Mouse (Mus musculus) brain, embryonic 14.5 days (tissue): ENCODE data around the gene Edc4. TPM values are rescaled to one million over a fixed set of nuclear protein-coding genes. Genes with fewer than 3 reads are reported as not detected.

Experiments
- DNase-seq: peaks from one replicate; pipeline ENCODE4 v3.0.0-alpha.2; 2011; ENCODE audit warnings: low read depth
- CTCF ChIP-seq: fragments of 200-500 bp; IDR thresholded peaks from 2 replicates; pipeline ENCODE4 v1.5.1; 2012; ENCODE audit warnings: inconsistent platforms, mild to moderate bottlenecking, moderate library complexity, borderline replicate concordance; ENCODE audit not compliant: insufficient read depth, insufficient read length; ENCODE audit errors: extremely low read depth
- POLR2A ChIP-seq: fragments of 200-500 bp; IDR thresholded peaks from 2 replicates; pipeline ENCODE4 v1.6.1; 2012; ENCODE audit warnings: mild to moderate bottlenecking, inconsistent platforms, borderline replicate concordance; ENCODE audit not compliant: poor library complexity, insufficient read depth, insufficient read length, severe bottlenecking; ENCODE audit errors: extremely low read depth
- polyA plus RNA-seq: library from polyadenylated mRNA; depleted of rRNA; stranded (reverse); fragments of >200 nt; gene quantifications from 2 replicates; pipeline ENCODE4 v1.2.3, GENCODE M21; 2012

Gene Edc4
- polyA plus RNA-seq, 1 experiment: 85.4 TPM

DNA sequence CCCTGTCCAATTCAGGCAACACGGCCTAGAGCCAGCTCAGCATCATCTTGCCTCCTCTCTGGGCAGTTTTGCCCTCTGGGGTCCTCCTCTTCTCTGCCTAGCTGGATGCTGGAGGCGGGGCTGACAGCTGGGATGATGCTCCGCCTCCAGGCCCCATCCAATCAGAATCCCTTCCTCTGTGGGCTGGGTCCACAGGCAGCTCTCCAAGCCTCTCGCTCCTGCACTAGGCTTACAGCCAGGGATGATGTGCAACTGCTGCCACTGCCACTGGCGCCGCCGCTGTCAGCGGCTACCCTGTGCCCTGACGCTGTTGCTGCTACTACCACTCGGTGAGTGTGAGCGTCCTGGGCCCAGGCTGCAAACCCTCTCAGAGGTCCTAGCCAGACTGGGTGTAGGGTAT lies 12.7 kb downstream of the Edc4 start, which contains the start of gene Nrn1l:
TSS of gene Nrn1l (plus strand) at position 229 of the 400 bp plus-strand sequence.
- TF ChIP-seq POLR2A (no peak), CTCF (no peak)
- peak; percentile 89 for DNase-seq

DNA sequence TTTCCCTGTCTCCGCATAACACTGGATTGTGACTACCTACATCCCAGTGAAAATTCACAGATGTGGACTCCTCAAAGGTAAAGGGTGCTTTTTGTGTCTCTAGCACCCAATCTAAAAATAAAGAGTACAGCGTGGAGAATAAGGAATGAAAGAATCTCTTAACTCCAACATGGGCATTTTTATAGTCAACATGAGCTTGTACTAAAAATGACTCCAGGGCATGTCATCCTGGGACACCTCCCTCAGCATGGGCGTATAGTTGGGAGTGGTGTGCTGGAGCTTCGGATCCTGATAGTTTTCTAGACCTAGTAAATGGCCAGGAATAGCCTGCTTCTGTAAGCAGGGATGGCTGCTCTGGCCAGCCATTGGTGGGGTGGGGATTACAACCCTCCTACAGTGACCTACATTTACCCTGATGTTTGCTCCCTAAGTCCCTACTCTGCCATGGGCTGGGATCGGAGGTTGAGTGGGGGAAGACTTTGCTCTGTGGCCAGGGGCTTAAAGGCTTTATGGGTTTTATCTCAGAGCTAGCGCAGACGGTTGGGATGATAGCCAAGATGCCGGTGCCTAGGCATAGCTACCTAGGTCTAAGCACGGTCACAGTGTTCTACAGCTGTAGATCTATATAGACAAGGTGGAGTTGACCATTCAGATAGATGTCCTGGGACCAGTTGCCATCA lies 17.3 kb downstream of the Edc4 start:
- TF ChIP-seq CTCF (no peak), POLR2A (no peak)

DNA sequence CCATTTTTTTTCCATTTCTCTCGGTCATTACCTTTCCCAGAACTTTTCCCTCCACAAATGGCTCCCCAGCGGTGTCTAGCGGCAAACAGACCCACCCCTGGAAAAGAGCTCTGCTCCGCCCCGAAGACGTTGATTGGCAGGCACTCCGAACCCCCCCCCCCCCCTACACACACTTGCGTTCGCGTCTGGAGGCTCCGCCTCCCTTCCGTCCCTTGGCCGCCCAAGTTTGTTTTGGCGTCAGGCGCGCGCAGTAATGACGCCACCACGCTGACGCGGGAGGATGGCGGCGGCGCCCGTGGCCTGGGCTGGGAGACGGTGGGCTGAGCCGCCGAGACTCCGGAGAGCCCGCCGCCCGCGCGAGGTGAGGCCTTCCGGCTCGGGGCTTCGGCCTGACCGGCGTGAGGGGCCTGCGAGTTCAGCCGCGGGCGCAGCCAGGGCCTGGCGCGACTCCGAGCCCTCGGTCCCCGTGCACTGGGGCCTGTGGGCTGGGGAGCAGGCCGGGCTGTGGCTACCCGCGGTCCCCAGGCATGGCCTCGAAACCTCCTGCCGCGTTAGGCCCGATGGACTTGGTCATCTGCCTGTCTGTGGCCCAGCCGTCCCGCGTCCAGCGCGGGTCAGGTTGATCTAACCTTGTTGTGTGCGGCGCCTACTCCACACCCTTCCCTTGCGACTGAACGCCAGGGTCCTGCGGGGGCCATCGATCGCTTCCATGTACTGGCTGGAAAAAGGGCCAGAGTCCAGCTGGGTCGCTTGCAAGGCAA lies 19.7 kb downstream of the Edc4 start, which contains the start of gene Pskh1:
TSS of gene Pskh1 (plus strand) at position 262 of the 761 bp plus-strand sequence.
- TF ChIP-seq POLR2A (peak; percentile 96), CTCF (no peak)
- peak; percentile 98 for DNase-seq

More for the DNA sequence above, 17.3 kb downstream of the Edc4 start:
- DNase-seq: no peak

DNA sequence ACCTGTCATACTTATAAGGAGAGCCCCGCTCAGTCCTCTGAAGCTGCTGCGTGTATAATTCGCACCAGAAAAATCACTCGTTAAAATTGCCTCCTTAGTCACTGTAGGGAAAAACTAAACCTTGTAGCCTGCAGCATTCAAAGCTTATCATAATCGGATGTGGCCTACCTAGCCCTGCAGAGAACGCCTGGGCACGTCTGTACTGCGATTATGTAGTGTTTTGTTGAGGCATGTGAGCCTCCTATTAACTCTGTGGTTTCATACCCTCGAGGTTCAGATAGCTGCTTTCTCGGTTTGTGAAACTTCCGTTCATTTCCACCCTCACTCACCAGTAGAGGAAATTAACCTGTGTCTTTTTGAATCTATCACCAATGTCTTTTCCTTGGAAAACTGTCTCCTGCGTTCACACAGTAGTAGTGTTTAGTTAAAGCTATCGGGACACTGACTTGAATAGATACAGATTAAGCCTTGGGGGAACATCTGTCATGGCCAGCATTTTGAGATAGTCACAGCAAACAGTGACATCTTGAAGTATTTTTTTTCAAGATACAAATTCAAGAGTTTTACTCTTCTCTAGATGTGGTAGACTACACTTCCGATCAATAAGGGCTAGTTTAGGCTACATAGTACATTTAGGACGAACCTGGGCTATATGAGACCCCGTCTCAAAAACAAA lies 20.4 kb downstream of the Edc4 start:
- TF ChIP-seq POLR2A (no peak), CTCF (no peak)
- no peak for DNase-seq

DNA sequence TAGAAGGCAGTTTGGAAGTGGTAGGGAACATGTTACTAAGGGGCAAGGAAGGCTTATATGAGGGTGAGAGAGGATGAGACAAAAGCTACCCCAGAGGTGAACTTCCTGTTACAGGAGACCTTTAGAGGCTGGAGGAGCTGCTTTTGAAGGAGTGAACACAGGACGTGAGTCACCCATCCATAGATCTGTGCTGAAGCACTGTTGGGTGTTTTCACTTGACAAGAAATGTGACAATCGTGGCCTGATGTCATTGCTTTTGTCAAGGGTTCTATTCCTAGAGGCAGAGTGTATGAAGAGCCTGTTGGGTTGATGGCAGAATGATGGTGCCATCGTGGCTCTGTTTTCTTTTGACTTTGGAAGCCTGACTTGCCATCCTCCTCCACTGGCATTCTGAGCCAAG lies 38.7 kb downstream of the Edc4 start:
- DNase-seq: no peak
- no peak for TF ChIP-seq POLR2A
- TF ChIP-seq CTCF: no peak

DNA sequence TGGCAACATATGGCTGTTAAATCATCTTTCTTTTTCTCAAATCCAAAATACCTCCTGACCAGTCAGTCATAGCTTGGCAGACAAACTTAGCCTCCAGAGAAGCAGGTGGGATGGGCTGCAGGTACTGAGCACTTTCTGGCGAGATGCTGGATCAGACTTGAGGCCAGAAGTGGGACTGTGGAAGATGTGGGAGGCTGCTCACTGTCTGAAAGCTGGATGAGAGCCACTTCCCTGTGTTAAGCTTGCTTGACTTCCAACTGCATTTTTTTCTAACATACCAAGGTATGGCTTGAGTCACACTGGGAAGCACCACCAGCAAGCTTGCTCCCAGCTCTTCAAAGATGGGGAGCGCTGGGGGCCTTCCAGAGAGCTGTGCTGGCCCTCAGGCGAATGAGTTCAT lies 44.4 kb downstream of the Edc4 start:
- no peak for DNase-seq
- TF ChIP-seq POLR2A: no peak
- no peak for TF ChIP-seq CTCF

DNA sequence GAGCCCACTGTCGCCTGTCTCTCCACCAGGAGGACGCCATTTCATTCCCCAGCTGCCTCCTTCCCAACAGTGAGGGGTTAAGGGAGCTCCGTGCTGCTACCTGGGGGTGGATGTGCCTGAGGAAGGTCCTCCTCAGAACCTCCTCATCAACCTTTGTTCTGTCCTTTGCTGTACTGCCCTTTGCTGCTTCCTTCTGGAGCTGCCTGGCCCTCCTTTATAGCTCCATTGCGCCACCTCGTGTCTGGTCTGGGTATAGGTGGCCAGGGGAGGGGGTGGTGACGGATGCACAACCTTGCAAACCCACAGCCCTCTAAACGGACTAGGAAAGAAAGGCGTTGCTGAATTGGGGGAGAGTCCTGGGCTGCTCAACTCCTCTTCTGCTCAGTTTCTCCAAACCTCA lies 49.9 kb downstream of the Edc4 start:
- peak; percentile 81 for DNase-seq
- TF ChIP-seq POLR2A (no peak), CTCF (peak; percentile 95)

DNA sequence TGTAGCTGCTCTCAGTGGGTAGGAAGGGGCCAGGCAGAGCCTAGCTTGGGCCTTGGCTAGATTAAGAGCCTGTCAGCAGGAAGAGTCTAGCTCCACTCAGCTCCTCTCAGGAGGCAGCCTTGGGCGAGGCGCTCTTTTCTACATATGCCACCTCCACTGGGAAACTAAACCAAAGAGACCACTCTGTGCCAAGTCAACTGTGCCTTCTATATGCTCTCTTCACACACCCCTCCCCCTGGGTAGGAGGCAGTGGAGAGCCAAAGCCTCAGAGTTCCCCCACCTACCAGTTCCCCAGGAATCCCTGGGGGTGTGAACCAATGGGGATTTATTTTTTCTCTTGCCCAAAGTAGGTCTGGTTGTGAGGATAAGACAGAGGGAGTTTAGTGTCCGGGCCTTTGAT lies 50.6 kb downstream of the Edc4 start:
- DNase-seq: no peak
- TF ChIP-seq CTCF (no peak), POLR2A (no peak)

DNA sequence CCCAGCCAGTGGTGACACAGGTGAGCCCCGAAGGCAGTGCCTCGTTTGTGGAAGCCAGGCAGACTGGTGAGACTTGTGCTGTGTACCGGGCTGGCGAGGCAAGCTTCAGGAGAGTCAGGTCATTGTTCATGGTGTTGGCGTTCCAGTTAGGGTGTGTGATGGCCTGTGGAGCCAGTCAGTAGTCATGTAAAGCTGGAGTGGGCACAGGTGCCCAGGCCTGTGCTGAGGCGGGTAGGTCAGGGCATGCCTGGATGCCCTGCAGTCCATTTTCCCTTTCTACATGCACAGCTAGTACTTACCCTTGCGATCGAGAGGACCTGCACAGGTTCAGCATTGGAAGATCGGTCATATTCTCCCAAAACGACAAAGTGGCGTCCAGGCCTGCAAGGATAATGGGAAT lies 51.8 kb downstream of the Edc4 start:
- TF ChIP-seq POLR2A (no peak), CTCF (no peak)

DNA sequence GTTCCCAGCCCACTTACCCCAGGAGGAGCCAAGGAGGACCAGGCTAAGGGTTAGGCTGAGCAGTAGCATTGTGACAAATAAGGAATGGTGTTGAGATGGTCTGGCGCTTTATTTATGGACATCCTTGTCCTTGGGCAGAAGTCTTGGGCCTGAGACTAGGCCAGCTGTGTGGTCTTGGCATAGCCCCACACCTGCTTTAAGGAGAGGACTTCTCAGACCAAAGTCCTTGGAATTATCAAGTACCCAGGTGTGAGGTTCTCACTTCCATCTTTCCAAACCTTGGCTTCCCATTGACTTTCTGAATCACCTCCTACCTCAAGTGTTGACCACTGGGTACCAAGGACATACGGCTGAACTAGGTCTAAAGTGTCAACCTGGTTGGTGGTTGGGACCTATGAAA lies 53.1 kb downstream of the Edc4 start, which contains the start of gene Ctrl:
TSS of gene Ctrl (minus strand) at position 101 of the 400 bp plus-strand sequence.
- no peak for DNase-seq
- TF ChIP-seq POLR2A (no peak), CTCF (no peak)

More for the DNA sequence above, 51.8 kb downstream of the Edc4 start:
- no peak for DNase-seq

DNA sequence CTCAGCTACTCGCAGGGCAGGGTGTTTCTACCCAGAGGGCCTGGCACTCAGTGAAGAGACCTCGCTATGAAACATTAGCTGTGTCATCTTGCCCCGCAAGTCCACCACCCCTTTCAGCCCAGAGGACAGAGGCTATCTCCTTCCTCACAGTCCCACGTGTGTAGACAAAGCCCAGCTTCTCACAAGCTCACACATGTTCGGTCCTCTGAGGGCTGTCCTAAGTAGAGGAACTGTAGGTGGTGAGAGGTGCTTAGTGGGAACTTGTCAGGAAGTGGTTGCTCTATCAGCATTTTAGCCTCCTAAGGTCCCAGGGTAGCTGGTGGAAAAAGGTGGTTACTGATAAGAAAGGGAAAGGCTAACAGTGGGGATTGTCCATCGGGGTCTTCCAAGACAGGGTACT lies 54.4 kb downstream of the Edc4 start:
- DNase-seq: no peak
- TF ChIP-seq CTCF (no peak), POLR2A (no peak)
